In genomic region chr1:108259355-108259754, GRCm38 (mm10) we compare ENCODE assay signal across 21 mouse cellular contexts.
A peak's percentile ranks its signal among the peaks of the same experiment; 100 is the strongest.
DNase-seq lines count a peak whose midpoint lies in the region; ATAC-seq and TF ChIP-seq lines count a peak whose summit lies in the region.
"Had no signal": no experiment of that assay in that cellular context is flagged by ENCODE, and none has a peak within 500 bp of the region (broad histone marks: within the 10 kb centered on the region; RNA-seq: fewer than 3 reads in every experiment).

No protein-coding gene starts in this region.

- TF ChIP-seq CTCF in G1E (IDR thresholded peaks at IDR 0.05; ENCODE audit: low read depth, low read length) = no peak

- H3K4me1 ChIP-seq in liver, embryonic 11.5 days (replicated peaks; ENCODE audit: control insufficient read depth, insufficient read depth, low read length) = no peaks in the 10 kb centered on the region
- H3K4me1 ChIP-seq in liver, embryonic 12.5 days = no peaks in the 10 kb centered on the region
- H3K4me1 ChIP-seq in G1E (ENCODE audit: insufficient read depth, low read depth, low read length) = no peaks in the 10 kb centered on the region
- H3K4me1 ChIP-seq: heart, embryonic 13.5 days; neural tube, embryonic 13.5 days had no signal

- ATAC-seq in liver, embryonic 11.5 days (replicated peaks; ENCODE audit: low FRiP score) = peak; percentile 49; the same call in 1 of the 2 replicates
- ATAC-seq in liver, embryonic 12.5 days = no peak
- ATAC-seq in G1E (ENCODE audit: extremely low read depth, insufficient number of reproducible peaks, low FRiP score, poor library complexity, severe bottlenecking) = peak; percentile 43; the same call in 1 of the 2 replicates
- ATAC-seq in monocyte, adult 5-6 weeks (replicated peaks; ENCODE audit: insufficient number of reproducible peaks, low FRiP score, low TSS enrichment, poor library complexity, severe bottlenecking) = 0 out of 2 replicates have a peak, but pooled peaks have one; percentile 9
- ATAC-seq: activated CD4-positive, CD25-positive, alpha-beta regulatory T cell, adult 4 months; forebrain, embryonic 14.5 days had no signal

- H3K4me3 ChIP-seq in liver, embryonic 11.5 days (ENCODE audit: low read depth, low read length) = no peak overlapping the region
- H3K4me3 ChIP-seq in liver, embryonic 12.5 days = no peak overlapping the region
- H3K4me3 ChIP-seq in G1E (ENCODE audit: low read depth, low read length) = no peak overlapping the region
- H3K4me3 ChIP-seq: erythroblast, embryonic 14.5 days; heart, embryonic 13.5 days; neural tube, embryonic 13.5 days had no signal

- H3K9me3 ChIP-seq in liver, embryonic 11.5 days (ENCODE audit: control insufficient read depth, low read length) = no peaks in the 10 kb centered on the region
- H3K9me3 ChIP-seq in liver, embryonic 12.5 days (replicated peaks) = no peaks in the 10 kb centered on the region
- H3K9me3 ChIP-seq in G1E (replicated peaks) = 0 out of 2 replicates have a peak, but pooled peaks cover 3% of the 10 kb centered on the region
- H3K9me3 ChIP-seq: heart, embryonic 13.5 days; neural tube, embryonic 13.5 days had no signal

- no peaks in the 10 kb centered on the region for H3K27me3 ChIP-seq in liver, embryonic 11.5 days (replicated peaks; ENCODE audit: control insufficient read depth, insufficient read depth, low read length)
- no peaks in the 10 kb centered on the region for H3K27me3 ChIP-seq in liver, embryonic 12.5 days (replicated peaks)
- H3K27me3 ChIP-seq in G1E (ENCODE audit: insufficient read depth, low read length) = no peaks in the 10 kb centered on the region
- H3K27me3 ChIP-seq: heart, embryonic 13.5 days; neural tube, embryonic 13.5 days had no signal

- H3K9ac ChIP-seq in liver, embryonic 11.5 days (ENCODE audit: low read depth, low read length) = no peak overlapping the region
- H3K9ac ChIP-seq in liver, embryonic 12.5 days = no peak overlapping the region
- H3K9ac ChIP-seq: heart, embryonic 13.5 days; lung, embryonic 14.5 days; neural tube, embryonic 13.5 days had no signal

- no peak overlapping the region for H3K27ac ChIP-seq in liver, embryonic 11.5 days (ENCODE audit: low read depth, low read length)
- no peak overlapping the region for H3K27ac ChIP-seq in liver, embryonic 12.5 days
- H3K27ac ChIP-seq: heart, embryonic 13.5 days; neural tube, embryonic 13.5 days had no signal

- DNase-seq in liver, embryonic 11.5 days (ENCODE audit: low spot score) = no peak
- no peak for DNase-seq in G1E (ENCODE audit: low spot score)
- peak; percentile 5 for DNase-seq in c-Kit-positive CD71-negative TER-119-negative erythroid progenitor cells, embryonic 14.5 days (ENCODE audit: low read depth)
- no peak for DNase-seq in testis, postnatal 14 days (ENCODE audit: low spot score)
- DNase-seq in right cerebral cortex, postnatal 10 days (ENCODE audit: low spot score in 2 of 2) = no peak
- DNase-seq: cerebellum, adult 11 months; heart, postnatal 4 days; kidney, adult 18-20 months; kidney, postnatal 14 days; layer of hippocampus, adult 9-11 months; lung, embryonic 14.5 days; lung, postnatal 4 days; right cerebral cortex, postnatal 25 days; thymus, postnatal 36 days had no signal

- no peaks in the 10 kb centered on the region for H3K36me3 ChIP-seq in liver, embryonic 11.5 days (ENCODE audit: control insufficient read depth, insufficient read depth, low read length)
- no peaks in the 10 kb centered on the region for H3K36me3 ChIP-seq in liver, embryonic 12.5 days
- no peaks in the 10 kb centered on the region for H3K36me3 ChIP-seq in G1E (replicated peaks)
- H3K36me3 ChIP-seq: heart, embryonic 13.5 days; neural tube, embryonic 13.5 days had no signal

- H3K4me2 ChIP-seq in liver, embryonic 11.5 days = no peak overlapping the region
- H3K4me2 ChIP-seq in liver, embryonic 12.5 days = no peak overlapping the region
- H3K4me2 ChIP-seq: heart, embryonic 13.5 days; lung, embryonic 14.5 days; neural tube, embryonic 13.5 days had no signal
